ENCODE assay signal across 11 mouse cellular contexts in the genomic region with DNA sequence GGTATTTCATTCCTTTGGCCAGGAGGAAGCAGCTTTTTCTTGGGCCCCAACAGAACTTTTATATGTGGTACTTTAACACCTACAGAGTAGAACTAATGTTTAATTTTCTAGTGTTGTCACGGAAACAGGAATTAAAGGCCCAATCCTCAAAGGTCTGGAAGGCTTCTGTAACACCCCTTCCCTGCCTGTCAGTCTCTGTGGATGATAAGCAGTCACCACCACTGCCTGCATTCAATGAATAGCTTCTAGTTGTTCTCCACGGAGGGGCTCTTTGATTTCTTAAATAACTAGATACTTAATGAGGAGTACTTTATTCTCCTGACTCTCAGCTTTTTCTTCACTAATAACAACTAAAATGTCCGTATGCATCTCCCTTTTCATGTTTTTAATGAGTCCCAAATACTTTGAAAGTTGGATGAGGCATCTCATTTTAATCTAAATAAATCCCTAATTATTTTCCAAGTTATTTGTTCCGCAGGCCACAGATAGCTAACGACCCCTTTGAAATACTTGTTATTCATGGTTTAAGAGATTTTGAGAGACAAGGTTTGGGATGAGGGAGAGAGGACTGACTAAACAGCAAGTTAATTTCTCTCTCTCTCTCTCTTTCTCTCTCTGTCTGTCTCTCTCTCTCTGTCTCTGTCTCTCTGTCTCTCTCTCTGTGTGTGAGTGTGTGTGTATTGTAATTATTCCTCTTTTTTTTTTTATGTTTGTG.
"Had no signal": no experiment of that assay in that cellular context is flagged by ENCODE, and none has a peak within 500 bp of the region (broad histone marks: within the 10 kb centered on the region; RNA-seq: fewer than 3 reads in every experiment).

No protein-coding gene starts in this region.

- H3K4me3 ChIP-seq: limb, embryonic 13.5 days; neural tube, embryonic 13.5 days had no signal

- H3K27me3 ChIP-seq: limb, embryonic 13.5 days; neural tube, embryonic 13.5 days had no signal

- ATAC-seq: lung, postnatal 0 days had no signal

- DNase-seq: kidney, adult 18-20 months; kidney, postnatal 10 days; left cerebral cortex, postnatal 4 days; lung, adult 2 months; lung, postnatal 36 days; thymus, adult 18-20 months; thymus, postnatal 14 days had no signal

- H3K9ac ChIP-seq: limb, embryonic 13.5 days; liver, embryonic 14.5 days; neural tube, embryonic 13.5 days had no signal

- H3K27ac ChIP-seq: limb, embryonic 13.5 days; liver, embryonic 14.5 days; neural tube, embryonic 13.5 days had no signal

- H3K36me3 ChIP-seq: limb, embryonic 13.5 days; neural tube, embryonic 13.5 days had no signal

- H3K4me2 ChIP-seq: limb, embryonic 13.5 days; neural tube, embryonic 13.5 days had no signal

- H3K9me3 ChIP-seq: limb, embryonic 13.5 days; neural tube, embryonic 13.5 days had no signal

- H3K4me1 ChIP-seq: limb, embryonic 13.5 days; neural tube, embryonic 13.5 days had no signal
